Mouse (Mus musculus): ENCODE measurements around the gene Hsd17b2. TPM values are rescaled to one million over a fixed set of nuclear protein-coding genes. Genes with fewer than 3 reads are reported as not detected.

The Hsd17b2 gene
- total RNA-seq, 2 experiments from 2014 or later, result 0.27 TPM; not detected in 1

- DNase-seq (ENCODE audit: low spot score in 2 of 2), result no peak
- Histone ChIP-seq H3K27ac (no peak overlapping the region), H3K4me3 (no peak overlapping the region)
- TF ChIP-seq CTCF (conservative IDR thresholded peaks at IDR 0.05), result no peak
Measured at GRCm38 (mm10) chr8:117684504-117684903, 17.2 kb upstream of the Hsd17b2 start.

- no peak for DNase-seq (ENCODE audit: low spot score in 2 of 2)
- no peak overlapping the region for H3K27ac ChIP-seq
- no peak overlapping the region for H3K4me3 ChIP-seq
- no peak for TF ChIP-seq CTCF (conservative IDR thresholded peaks at IDR 0.05)
Measured at GRCm38 (mm10) chr8:117687890-117688289, 13.8 kb upstream of the Hsd17b2 start.

GRCm38 (mm10) chr8:117692131-117692530 lies 9.6 kb upstream of the Hsd17b2 start:
- H3K4me3 ChIP-seq, result no peak overlapping the region
- no peak for TF ChIP-seq CTCF (conservative IDR thresholded peaks at IDR 0.05)
- DNase-seq (ENCODE audit: low spot score in 2 of 2), result no peak
- no peak overlapping the region for H3K27ac ChIP-seq

GRCm38 (mm10) chr8:117695636-117696035 lies 6.1 kb upstream of the Hsd17b2 start:
- H3K27ac ChIP-seq, result no peak overlapping the region
- no peak overlapping the region for H3K4me3 ChIP-seq
- no peak for DNase-seq (ENCODE audit: low spot score in 2 of 2)
- no peak for TF ChIP-seq CTCF (conservative IDR thresholded peaks at IDR 0.05)

GRCm38 (mm10) chr8:117697248-117697647 lies 4.5 kb upstream of the Hsd17b2 start:
- Histone ChIP-seq H3K27ac (no peak overlapping the region), H3K4me3 (no peak overlapping the region)
- peak; percentile 76 for TF ChIP-seq CTCF (conservative IDR thresholded peaks at IDR 0.05)
- peak in 1 of 2 experiments; percentile 28 for DNase-seq (ENCODE audit: low spot score in 2 of 2)

GRCm38 (mm10) chr8:117700699-117701098 lies 1.0 kb upstream of the Hsd17b2 start:
- DNase-seq (ENCODE audit: low spot score in 2 of 2), result no peak
- TF ChIP-seq CTCF (conservative IDR thresholded peaks at IDR 0.05), result no peak
- Histone ChIP-seq H3K4me3 (no peak overlapping the region), H3K27ac (no peak overlapping the region)

- DNase-seq (ENCODE audit: low spot score in 2 of 2), result no peak
Measured at GRCm38 (mm10) chr8:117701246-117701645, 458 bp upstream of the Hsd17b2 start.

GRCm38 (mm10) chr8:117702701-117703100 lies 997 bp downstream of the Hsd17b2 start:
- Histone ChIP-seq H3K4me3 (no peak overlapping the region), H3K27ac (no peak overlapping the region)
- no peak for TF ChIP-seq CTCF (conservative IDR thresholded peaks at IDR 0.05)
- no peak for DNase-seq (ENCODE audit: low spot score in 2 of 2)

More at GRCm38 (mm10) chr8:117701246-117701645, 458 bp upstream of the Hsd17b2 start:
- no peak for TF ChIP-seq CTCF (conservative IDR thresholded peaks at IDR 0.05)
- Histone ChIP-seq H3K4me3 (no peak overlapping the region), H3K27ac (no peak overlapping the region)

GRCm38 (mm10) chr8:117706141-117706540 lies 4.4 kb downstream of the Hsd17b2 start:
- no peak for TF ChIP-seq CTCF (conservative IDR thresholded peaks at IDR 0.05)
- DNase-seq (ENCODE audit: low spot score in 2 of 2), result no peak
- Histone ChIP-seq H3K27ac (no peak overlapping the region), H3K4me3 (no peak overlapping the region)

GRCm38 (mm10) chr8:117712226-117712625 lies 10.5 kb downstream of the Hsd17b2 start:
- Histone ChIP-seq H3K27ac (no peak overlapping the region), H3K4me3 (no peak overlapping the region)
- TF ChIP-seq CTCF (conservative IDR thresholded peaks at IDR 0.05), result no peak
- no peak for DNase-seq (ENCODE audit: low spot score in 2 of 2)

GRCm38 (mm10) chr8:117714604-117715003 lies 12.9 kb downstream of the Hsd17b2 start:
- no peak overlapping the region for H3K27ac ChIP-seq
- no peak overlapping the region for H3K4me3 ChIP-seq
- no peak for DNase-seq (ENCODE audit: low spot score in 2 of 2)
- TF ChIP-seq CTCF (conservative IDR thresholded peaks at IDR 0.05), result no peak

GRCm38 (mm10) chr8:117715896-117716295 lies 14.2 kb downstream of the Hsd17b2 start:
- DNase-seq (ENCODE audit: low spot score in 2 of 2), result no peak
- TF ChIP-seq CTCF (conservative IDR thresholded peaks at IDR 0.05), result no peak
- Histone ChIP-seq H3K27ac (no peak overlapping the region), H3K4me3 (no peak overlapping the region)

- Histone ChIP-seq H3K27ac (no peak overlapping the region), H3K4me3 (no peak overlapping the region)
- no peak for TF ChIP-seq CTCF (conservative IDR thresholded peaks at IDR 0.05)
- DNase-seq (ENCODE audit: low spot score in 2 of 2), result no peak
Measured at GRCm38 (mm10) chr8:117718152-117718860, 16.6 kb downstream of the Hsd17b2 start.

GRCm38 (mm10) chr8:117726467-117726866 lies 24.8 kb downstream of the Hsd17b2 start:
- no peak for TF ChIP-seq CTCF (conservative IDR thresholded peaks at IDR 0.05)
- no peak overlapping the region for H3K4me3 ChIP-seq
- no peak overlapping the region for H3K27ac ChIP-seq
- no peak for DNase-seq (ENCODE audit: low spot score in 2 of 2)
